Mouse (Mus musculus): ENCODE data around the gene Hist1h3f.

GRCm38 (mm10) chr13:23576906-23577639, 33.2 kb downstream of the Hist1h3f start:
- TF ChIP-seq CTCF (IDR thresholded peaks at IDR 0.05; ENCODE audit: low read depth, low read length) = no peak
- TF ChIP-seq GATA2 (IDR thresholded peaks at IDR 0.05; ENCODE audit: borderline replicate concordance, low read depth, low read length) = no peak
- TF ChIP-seq POLR2AphosphoS5 (IDR thresholded peaks at IDR 0.05; ENCODE audit: insufficient replicate concordance, low read depth, low read length) = peak; percentile 87; the same call in 1 of the 2 replicates
- no peak for TF ChIP-seq GATA1 (IDR thresholded peaks at IDR 0.05; ENCODE audit: borderline replicate concordance, low read length)

Measured in G1E (cell line).